Comparison of ENCODE assay signal across 13 mouse cellular contexts in genomic region chr9:86981551-86981950, GRCm38 (mm10). TPM values are rescaled to one million over a fixed set of nuclear protein-coding genes. Genes with fewer than 3 reads are reported as not detected.
DNase-seq lines count a peak whose midpoint lies in the region; ATAC-seq and TF ChIP-seq lines count a peak whose summit lies in the region.
"Had no signal": no experiment of that assay in that cellular context is flagged by ENCODE, and none has a peak within 500 bp of the region (broad histone marks: within the 10 kb centered on the region; RNA-seq: fewer than 3 reads in every experiment).

No protein-coding gene starts in this region.

- TF ChIP-seq CTCF in midbrain, postnatal 0 days (IDR thresholded peaks at IDR 0.05), result no peak
- no peak for TF ChIP-seq CTCF in stomach, postnatal 0 days (IDR thresholded peaks at IDR 0.05; ENCODE audit: low read depth)

- no peak for DNase-seq in hindbrain, embryonic 14.5 days (ENCODE audit: low spot score)
- no peak for DNase-seq in midbrain, postnatal 0 days (ENCODE audit: low spot score)
- DNase-seq in embryonic facial prominence, embryonic 14.5 days (ENCODE audit: low spot score), result no peak
- DNase-seq in stomach, postnatal 0 days (ENCODE audit: low spot score), result peak; percentile 22
- no peak for DNase-seq in thymus, postnatal 10 days (ENCODE audit: low spot score in 2 of 2)
- no peak for DNase-seq in right cerebral cortex, postnatal 14 days
- DNase-seq: cerebellum, adult 8-10 months; heart, postnatal 36 days; layer of hippocampus, postnatal 36 days had no signal

- H3K9ac ChIP-seq in hindbrain, embryonic 13.5 days, result no peak overlapping the region
- H3K9ac ChIP-seq in hindbrain, embryonic 14.5 days, result no peak overlapping the region
- H3K9ac ChIP-seq in midbrain, embryonic 16.5 days (ENCODE audit: low read depth, low read length), result no peak overlapping the region
- H3K9ac ChIP-seq in midbrain, postnatal 0 days (replicated peaks; ENCODE audit: low read length, poor library complexity, severe bottlenecking), result no peak overlapping the region
- H3K9ac ChIP-seq in embryonic facial prominence, embryonic 14.5 days (ENCODE audit: low read depth, low read length), result no peak overlapping the region
- no peak overlapping the region for H3K9ac ChIP-seq in stomach, postnatal 0 days (ENCODE audit: low read length)
- H3K9ac ChIP-seq: liver, embryonic 12.5 days had no signal

- H3K4me3 ChIP-seq in hindbrain, embryonic 13.5 days, result no peak overlapping the region
- no peak overlapping the region for H3K4me3 ChIP-seq in hindbrain, embryonic 14.5 days (replicated peaks; ENCODE audit: low read length)
- no peak overlapping the region for H3K4me3 ChIP-seq in midbrain, embryonic 16.5 days (ENCODE audit: low read depth, low read length)
- no peak overlapping the region for H3K4me3 ChIP-seq in midbrain, postnatal 0 days (ENCODE audit: low read depth, low read length)
- no peak overlapping the region for H3K4me3 ChIP-seq in embryonic facial prominence, embryonic 14.5 days (ENCODE audit: low read depth, low read length)
- H3K4me3 ChIP-seq in stomach, postnatal 0 days (ENCODE audit: low read depth, low read length), result no peak overlapping the region
- H3K4me3 ChIP-seq: liver, embryonic 12.5 days had no signal

- H3K4me1 ChIP-seq in hindbrain, embryonic 13.5 days (replicated peaks), result no peaks in the 10 kb centered on the region
- H3K4me1 ChIP-seq in hindbrain, embryonic 14.5 days (replicated peaks; ENCODE audit: control insufficient read depth, insufficient read depth, low read length), result no peaks in the 10 kb centered on the region
- peaks cover 3% of the 10 kb centered on the region; the same call in 1 of the 2 replicates for H3K4me1 ChIP-seq in midbrain, embryonic 16.5 days (ENCODE audit: control insufficient read depth, insufficient read depth, low read length)
- no peaks in the 10 kb centered on the region; the same call in 1 of the 2 replicates for H3K4me1 ChIP-seq in midbrain, postnatal 0 days (ENCODE audit: insufficient read depth, low read length)
- H3K4me1 ChIP-seq in embryonic facial prominence, embryonic 14.5 days (ENCODE audit: control insufficient read depth, insufficient read depth, low read length), result no peaks in the 10 kb centered on the region
- no peaks in the 10 kb centered on the region for H3K4me1 ChIP-seq in stomach, postnatal 0 days (replicated peaks; ENCODE audit: control insufficient read depth, insufficient read depth)
- H3K4me1 ChIP-seq: liver, embryonic 12.5 days had no signal

- peak; percentile 49; the same call in 1 of the 2 replicates for ATAC-seq in hindbrain, embryonic 13.5 days (ENCODE audit: low FRiP score)
- ATAC-seq in hindbrain, embryonic 14.5 days (ENCODE audit: low FRiP score), result no peak
- ATAC-seq in midbrain, embryonic 16.5 days, result peak; percentile 33
- ATAC-seq in midbrain, postnatal 0 days (ENCODE audit: low FRiP score), result no peak
- ATAC-seq in embryonic facial prominence, embryonic 14.5 days (ENCODE audit: low read depth), result peak; percentile 41; the same call in 1 of the 2 replicates
- no peak for ATAC-seq in stomach, postnatal 0 days (ENCODE audit: low FRiP score, low TSS enrichment)
- ATAC-seq: liver, embryonic 12.5 days had no signal

- no peak for TF ChIP-seq EP300 in stomach, postnatal 0 days (optimal IDR thresholded peaks at IDR 0.05)

- H3K27me3 ChIP-seq in hindbrain, embryonic 13.5 days, result no peaks in the 10 kb centered on the region
- H3K27me3 ChIP-seq in hindbrain, embryonic 14.5 days (ENCODE audit: control insufficient read depth, insufficient read depth, low read length), result no peaks in the 10 kb centered on the region
- no peaks in the 10 kb centered on the region for H3K27me3 ChIP-seq in midbrain, embryonic 16.5 days (ENCODE audit: control insufficient read depth, insufficient read depth, low read depth, low read length)
- no peaks in the 10 kb centered on the region for H3K27me3 ChIP-seq in midbrain, postnatal 0 days (ENCODE audit: insufficient read depth, low read length)
- H3K27me3 ChIP-seq in embryonic facial prominence, embryonic 14.5 days (replicated peaks; ENCODE audit: control insufficient read depth, insufficient read depth, low read length), result no peaks in the 10 kb centered on the region
- no peaks in the 10 kb centered on the region for H3K27me3 ChIP-seq in stomach, postnatal 0 days (ENCODE audit: control insufficient read depth, insufficient read depth, low read length)
- H3K27me3 ChIP-seq: liver, embryonic 12.5 days had no signal

- no peak overlapping the region for H3K4me2 ChIP-seq in hindbrain, embryonic 13.5 days
- no peak overlapping the region for H3K4me2 ChIP-seq in hindbrain, embryonic 14.5 days (replicated peaks)
- no peak overlapping the region for H3K4me2 ChIP-seq in midbrain, embryonic 16.5 days (ENCODE audit: low read length)
- no peak overlapping the region for H3K4me2 ChIP-seq in midbrain, postnatal 0 days (ENCODE audit: low read depth, low read length, poor library complexity, severe bottlenecking)
- no peak overlapping the region for H3K4me2 ChIP-seq in embryonic facial prominence, embryonic 14.5 days (ENCODE audit: low read depth, low read length)
- no peak overlapping the region for H3K4me2 ChIP-seq in stomach, postnatal 0 days (replicated peaks; ENCODE audit: low read depth)
- H3K4me2 ChIP-seq: liver, embryonic 12.5 days; midbrain, embryonic 11.5 days had no signal

- H3K36me3 ChIP-seq in hindbrain, embryonic 13.5 days, result no peaks in the 10 kb centered on the region
- H3K36me3 ChIP-seq in hindbrain, embryonic 14.5 days (replicated peaks; ENCODE audit: control insufficient read depth, insufficient read depth), result no peaks in the 10 kb centered on the region
- no peaks in the 10 kb centered on the region for H3K36me3 ChIP-seq in midbrain, embryonic 16.5 days (ENCODE audit: control insufficient read depth, insufficient read depth, low read length)
- H3K36me3 ChIP-seq in midbrain, postnatal 0 days (ENCODE audit: insufficient read depth, low read length), result no peaks in the 10 kb centered on the region
- H3K36me3 ChIP-seq in embryonic facial prominence, embryonic 14.5 days (ENCODE audit: control insufficient read depth, insufficient read depth, low read length), result no peaks in the 10 kb centered on the region
- H3K36me3 ChIP-seq in stomach, postnatal 0 days (ENCODE audit: control insufficient read depth, insufficient read depth, low read length), result no peaks in the 10 kb centered on the region
- H3K36me3 ChIP-seq: liver, embryonic 12.5 days had no signal

- 24% methylated on average over 10 of the region's 10 CpGs for WGBS in hindbrain, embryonic 13.5 days
- 20% methylated on average over 10 of the region's 10 CpGs for WGBS in hindbrain, embryonic 14.5 days
- 24% methylated on average over 10 of the region's 10 CpGs for WGBS in midbrain, embryonic 16.5 days
- 20% methylated on average over 10 of the region's 10 CpGs for WGBS in midbrain, postnatal 0 days
- 11% methylated on average over 10 of the region's 10 CpGs for WGBS in embryonic facial prominence, embryonic 14.5 days
- 12% methylated on average over 10 of the region's 10 CpGs for WGBS in stomach, postnatal 0 days

- H3K9me3 ChIP-seq in hindbrain, embryonic 13.5 days, result no peaks in the 10 kb centered on the region
- no peaks in the 10 kb centered on the region for H3K9me3 ChIP-seq in hindbrain, embryonic 14.5 days (ENCODE audit: control insufficient read depth, low read length)
- no peaks in the 10 kb centered on the region for H3K9me3 ChIP-seq in midbrain, embryonic 16.5 days (replicated peaks; ENCODE audit: control insufficient read depth, low read length, poor library complexity, severe bottlenecking)
- no peaks in the 10 kb centered on the region for H3K9me3 ChIP-seq in midbrain, postnatal 0 days (ENCODE audit: low read length)
- no peaks in the 10 kb centered on the region for H3K9me3 ChIP-seq in embryonic facial prominence, embryonic 14.5 days (ENCODE audit: control insufficient read depth, low read length)
- H3K9me3 ChIP-seq in stomach, postnatal 0 days (ENCODE audit: control insufficient read depth, low read length), result no peaks in the 10 kb centered on the region
- H3K9me3 ChIP-seq: liver, embryonic 12.5 days had no signal

- H3K27ac ChIP-seq in hindbrain, embryonic 13.5 days, result no peak overlapping the region
- no peak overlapping the region for H3K27ac ChIP-seq in hindbrain, embryonic 14.5 days
- H3K27ac ChIP-seq in midbrain, embryonic 16.5 days (ENCODE audit: low read length), result no peak overlapping the region
- no peak overlapping the region for H3K27ac ChIP-seq in midbrain, postnatal 0 days (ENCODE audit: low read depth, low read length)
- no peak overlapping the region for H3K27ac ChIP-seq in embryonic facial prominence, embryonic 14.5 days (replicated peaks; ENCODE audit: low read depth, low read length)
- no peak overlapping the region for H3K27ac ChIP-seq in stomach, postnatal 0 days (replicated peaks)
- H3K27ac ChIP-seq: liver, embryonic 12.5 days had no signal

RNA-seq across cellular contexts. Expression of gene Ripply2, which starts 33.8 kb away (rescaled TPM):
- 6.0 and 8.5 TPM in 2 replicates for polyA plus RNA-seq in hindbrain, embryonic 13.5 days (2015; fragmentation: Nextera tagmentation; extraction: Ambion mirVana)
- polyA plus RNA-seq in hindbrain, embryonic 14.5 days (2014; fragmentation: Nextera tagmentation; extraction: Ambion mirVana), result 8.5 and 8.8 TPM in 2 replicates
- 9.3 and 9.4 TPM in 2 replicates for polyA plus RNA-seq in midbrain, embryonic 16.5 days (2015; fragmentation: Nextera tagmentation; extraction: Ambion mirVana)
- 2.6 and 3.5 TPM in 2 replicates for total RNA-seq in midbrain, postnatal 0 days (2014; rRNA removed)
- 16.4 and 17.1 TPM in 2 replicates for polyA plus RNA-seq in midbrain, postnatal 0 days (2015; fragmentation: Nextera tagmentation; extraction: Ambion mirVana)
- 0.32 TPM in 1 of 2 replicates, not detected in the other for polyA plus RNA-seq in embryonic facial prominence, embryonic 14.5 days (2014; fragmentation: Nextera tagmentation; extraction: Ambion mirVana)
- polyA plus RNA-seq in stomach, postnatal 0 days (2015; fragmentation: Nextera tagmentation; extraction: Ambion mirVana), result 0.27 and 0.38 TPM in 2 replicates
- total RNA-seq: heart, postnatal 36 days had no signal
- polyA plus RNA-seq: liver, embryonic 12.5 days had no signal

RNA-seq across cellular contexts. Expression of gene Cyb5r4, which starts 40.3 kb away (rescaled TPM):
- 83.6 and 86.0 TPM in 2 replicates for polyA plus RNA-seq in hindbrain, embryonic 13.5 days (2015; fragmentation: Nextera tagmentation; extraction: Ambion mirVana)
- polyA plus RNA-seq in hindbrain, embryonic 14.5 days (2014; fragmentation: Nextera tagmentation; extraction: Ambion mirVana), result 59.9 and 63.6 TPM in 2 replicates
- polyA plus RNA-seq in midbrain, embryonic 16.5 days (2015; fragmentation: Nextera tagmentation; extraction: Ambion mirVana), result 56.8 and 61.3 TPM in 2 replicates
- total RNA-seq in midbrain, postnatal 0 days (2014; rRNA removed), result 29.9 and 31.6 TPM in 2 replicates
- polyA plus RNA-seq in midbrain, postnatal 0 days (2015; fragmentation: Nextera tagmentation; extraction: Ambion mirVana), result 31.0 and 33.0 TPM in 2 replicates
- polyA plus RNA-seq in embryonic facial prominence, embryonic 14.5 days (2014; fragmentation: Nextera tagmentation; extraction: Ambion mirVana), result 41.5 and 43.2 TPM in 2 replicates
- polyA plus RNA-seq in stomach, postnatal 0 days (2015; fragmentation: Nextera tagmentation; extraction: Ambion mirVana), result 38.6 and 40.3 TPM in 2 replicates

Comparison
In these comparisons a context has a peak if more than half of its experiments do, and no peak if none do; other contexts are left out.
1. ATAC-seq: peak in hindbrain, embryonic 13.5 days (single experiment), midbrain, embryonic 16.5 days (single experiment) and embryonic facial prominence, embryonic 14.5 days (single experiment); none in hindbrain, embryonic 14.5 days (single experiment), midbrain, postnatal 0 days (single experiment) and stomach, postnatal 0 days (single experiment).